Mouse (Mus musculus) spleen, adult 2 months (tissue): Measurements from ENCODE around the gene Wnt6. TPM values are rescaled to one million over a fixed set of nuclear protein-coding genes. Genes with fewer than 3 reads are reported as not detected.

ENCODE experiments used
- DNase-seq, 2 experiments: peaks; one replicate each; pipeline versions ENCODE4 v3.0.0 to v3.0.0-alpha.2; 2012 to 2021; ENCODE audit warnings: low spot score in 2 of 2, low read depth in 1 of 2
- H3K27ac ChIP-seq: fragments of 200-500 bp; 2 replicates; pipeline ENCODE4 v1.5.1; 2012; ENCODE audit warnings: low read length, inconsistent platforms; ENCODE audit not compliant: insufficient read depth
- H3K27me3 ChIP-seq: fragments of 200-500 bp; 2 replicates; pipeline ENCODE4 v1.6.1; 2012; ENCODE audit warnings: mild to moderate bottlenecking, moderate library complexity, low read length, inconsistent platforms; ENCODE audit not compliant: control insufficient read depth, insufficient read depth
- H3K36me3 ChIP-seq: fragments of 200-500 bp; 2 replicates; pipeline ENCODE4 v1.6.1; 2012; ENCODE audit warnings: mild to moderate bottlenecking, low read length, inconsistent platforms; ENCODE audit not compliant: control insufficient read depth, insufficient read depth
- H3K4me1 ChIP-seq: fragments of 200-500 bp; 2 replicates; pipeline ENCODE4 v1.6.1; 2011; ENCODE audit warnings: inconsistent platforms; ENCODE audit not compliant: control insufficient read depth, insufficient read depth, insufficient read length
- H3K4me3 ChIP-seq: fragments of 200-500 bp; 2 replicates; pipeline ENCODE4 v1.5.1; 2011; ENCODE audit warnings: mild to moderate bottlenecking, inconsistent platforms; ENCODE audit not compliant: insufficient read depth, insufficient read length; ENCODE audit errors: extremely low read depth
- CTCF ChIP-seq: fragments of 200-500 bp; IDR thresholded peaks from 2 replicates; pipeline ENCODE4 v1.5.1; 2011; ENCODE audit warnings: mild to moderate bottlenecking, inconsistent platforms; ENCODE audit not compliant: insufficient read depth, insufficient read length, insufficient replicate concordance; ENCODE audit errors: extremely low read depth
- POLR2A ChIP-seq: fragments of 200-500 bp; IDR thresholded peaks from 2 replicates; pipeline ENCODE4 v1.6.1; 2011; ENCODE audit warnings: low read depth, low read length, inconsistent platforms
- WGBS: fragments of 180-500 bp; shearing (Covaris S2); methylation state at CpG from one replicate; pipeline ENCODE4 v1.1.7; 2018; 5-methylcytosine and 5-hydroxymethylcytosine counted together
- polyA plus RNA-seq: library from polyadenylated mRNA; depleted of rRNA; stranded (reverse); fragments of >200 nt; gene quantifications from 2 replicates; pipeline ENCODE4 v1.2.3, GENCODE M21; 2012

The Wnt6 gene
- polyA plus RNA-seq, 1 experiment, result 2.0 TPM

DNA sequence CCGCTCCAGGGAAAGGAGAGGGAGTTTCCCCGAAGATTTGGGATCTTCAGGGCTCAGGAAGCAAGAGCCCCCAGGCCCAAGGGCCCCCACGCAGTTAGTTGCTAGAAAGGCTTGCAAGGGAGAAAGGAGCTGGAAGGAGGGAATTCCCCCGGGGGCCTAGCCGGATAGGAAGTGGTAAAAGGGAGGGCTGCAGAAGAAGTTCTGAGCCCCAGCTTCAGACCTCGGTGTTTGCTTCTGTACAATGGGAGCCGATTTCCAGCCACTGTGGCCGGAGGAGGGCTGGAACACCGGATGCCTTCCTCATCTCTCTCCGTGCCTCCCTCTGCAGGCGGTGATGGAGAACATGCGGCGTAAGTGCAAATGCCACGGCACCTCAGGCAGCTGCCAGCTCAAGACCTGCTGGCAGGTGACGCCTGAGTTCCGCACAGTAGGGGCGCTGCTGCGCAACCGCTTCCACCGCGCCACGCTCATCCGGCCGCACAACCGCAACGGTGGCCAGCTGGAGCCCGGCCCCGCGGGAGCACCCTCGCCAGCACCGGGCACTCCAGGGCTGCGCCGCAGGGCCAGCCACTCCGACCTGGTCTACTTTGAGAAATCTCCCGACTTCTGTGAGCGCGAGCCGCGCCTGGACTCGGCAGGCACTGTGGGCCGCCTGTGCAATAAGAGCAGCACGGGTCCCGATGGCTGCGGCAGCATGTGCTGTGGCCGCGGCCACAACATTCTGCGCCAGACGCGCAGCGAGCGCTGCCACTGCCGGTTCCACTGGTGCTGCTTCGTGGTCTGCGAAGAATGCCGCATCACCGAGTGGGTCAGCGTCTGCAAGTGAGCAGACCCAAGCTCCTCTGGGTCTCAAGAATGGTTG, 31.3 kb downstream of the Wnt6 start:
- WGBS, result 2% methylated on average over 57 of the region's 57 CpGs
- Histone ChIP-seq H3K27ac (no peak overlapping the region), H3K27me3 (peaks cover 14% of the 10 kb centered on the region), H3K36me3 (no peaks in the 10 kb centered on the region), H3K4me1 (peaks cover 50% of the 10 kb centered on the region), H3K4me3 (peak overlapping the region; percentile 44; the same call in 1 of the 2 replicates)
- DNase-seq, result peak; percentile 48 to 79
- TF ChIP-seq CTCF, result peak; percentile 46; the same call in 1 of the 2 replicates
- TF ChIP-seq POLR2A, result no peak

GRCm38 (mm10) chr1:74804211-74804870, 32.6 kb downstream of the Wnt6 start:
- DNase-seq, result no peak
- H3K27me3 ChIP-seq, result peaks cover 16% of the 10 kb centered on the region
- H3K4me1 ChIP-seq, result peaks cover 50% of the 10 kb centered on the region
- no peak overlapping the region for H3K27ac ChIP-seq
- H3K4me3 ChIP-seq, result no peak overlapping the region
- H3K36me3 ChIP-seq, result no peaks in the 10 kb centered on the region
- TF ChIP-seq CTCF (no peak), POLR2A (no peak)
- WGBS, result 27% methylated on average over 10 of the region's 10 CpGs

GRCm38 (mm10) chr1:74805340-74805835, 33.7 kb downstream of the Wnt6 start:
- DNase-seq, result no peak
- 36% methylated on average over 4 of the region's 4 CpGs for WGBS
- no peaks in the 10 kb centered on the region for H3K36me3 ChIP-seq
- peaks cover 16% of the 10 kb centered on the region for H3K27me3 ChIP-seq
- TF ChIP-seq POLR2A (no peak), CTCF (no peak)
- no peak overlapping the region for H3K27ac ChIP-seq
- peaks cover 48% of the 10 kb centered on the region for H3K4me1 ChIP-seq
- H3K4me3 ChIP-seq, result no peak overlapping the region

DNA sequence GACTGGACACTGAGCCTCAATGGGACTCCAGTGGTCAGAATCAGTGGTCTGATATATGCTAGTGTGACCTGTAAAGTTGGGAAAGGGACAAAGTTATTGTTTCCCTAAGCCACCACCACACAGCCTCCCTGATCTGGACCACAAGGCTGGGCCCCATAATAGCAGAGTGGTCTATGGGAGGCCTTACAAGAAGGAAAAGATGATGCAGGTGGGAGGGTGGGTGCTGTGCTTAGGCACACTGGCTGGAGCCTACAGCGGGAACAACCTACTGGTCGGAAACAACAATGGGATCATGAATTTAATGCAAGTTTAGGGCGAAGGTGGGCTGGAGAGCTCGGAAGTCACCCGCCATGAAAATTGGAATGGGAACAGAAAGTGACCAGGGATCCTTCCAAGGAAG, 34.2 kb downstream of the Wnt6 start:
- TF ChIP-seq POLR2A (no peak), CTCF (no peak)

DNA sequence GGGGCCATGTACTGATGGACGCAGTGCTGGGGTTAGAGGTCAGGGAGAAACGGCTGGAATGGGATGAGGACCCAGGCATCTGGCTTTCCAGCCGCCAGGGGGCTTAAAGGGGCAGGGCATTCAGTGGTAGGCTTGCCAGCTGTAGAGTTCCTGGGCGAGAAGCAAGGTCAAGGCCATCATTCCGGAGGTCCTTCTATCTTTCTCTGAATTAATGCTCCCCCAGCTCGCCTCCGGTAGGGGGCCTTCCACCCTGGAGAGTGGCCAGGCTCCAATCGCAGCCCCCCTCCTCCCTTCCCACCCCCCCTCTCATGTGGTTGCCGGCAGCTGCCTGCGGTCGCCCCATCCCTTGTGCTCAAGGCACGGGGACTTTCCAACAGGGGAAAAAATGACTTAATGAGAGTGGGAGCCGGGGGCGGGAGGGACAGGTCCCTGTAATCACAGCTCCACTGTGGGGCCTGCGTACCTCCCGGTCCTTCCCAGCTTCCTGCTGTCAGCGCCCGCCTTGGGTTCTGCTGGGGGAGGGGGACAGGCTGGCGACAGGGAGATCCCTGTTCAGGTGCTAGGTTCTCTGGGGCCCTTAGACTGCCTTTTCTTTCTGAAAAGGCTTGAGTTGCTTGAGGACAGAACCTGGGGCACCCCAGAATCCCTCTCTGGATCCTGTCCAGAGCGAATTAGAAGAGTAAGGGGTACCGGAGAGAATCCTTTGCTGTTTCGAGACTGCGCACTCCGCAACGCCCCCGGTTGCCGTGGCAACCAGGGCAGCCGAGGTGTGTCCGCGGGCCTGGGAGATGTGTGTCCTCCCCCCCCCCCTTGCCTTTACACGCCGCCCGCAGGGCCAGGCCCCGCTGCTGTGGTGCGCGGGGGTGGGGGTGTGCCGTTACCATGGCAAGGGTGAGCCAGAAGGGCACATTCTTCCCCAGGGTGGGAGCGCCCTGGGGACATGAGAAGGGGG, 34.9 kb downstream of the Wnt6 start:
- under 1% methylated on average over 37 of the region's 38 CpGs for WGBS
- Histone ChIP-seq H3K4me3 (peak overlapping the region; percentile 42; the same call in 1 of the 2 replicates), H3K4me1 (peaks cover 40% of the 10 kb centered on the region), H3K36me3 (no peaks in the 10 kb centered on the region), H3K27me3 (peaks cover 16% of the 10 kb centered on the region), H3K27ac (no peak overlapping the region)
- peak; percentile 43 to 52 for DNase-seq
- 0 out of 2 replicates have a peak, but pooled peaks have one; percentile 6 for TF ChIP-seq CTCF
- TF ChIP-seq POLR2A, result no peak

More for the DNA sequence above, 34.2 kb downstream of the Wnt6 start:
- H3K36me3 ChIP-seq, result no peaks in the 10 kb centered on the region
- H3K27me3 ChIP-seq, result peaks cover 16% of the 10 kb centered on the region
- H3K4me3 ChIP-seq, result no peak overlapping the region
- WGBS, result 23% methylated on average over 5 of the region's 5 CpGs
- peaks cover 44% of the 10 kb centered on the region for H3K4me1 ChIP-seq
- H3K27ac ChIP-seq, result no peak overlapping the region
- no peak for DNase-seq

DNA sequence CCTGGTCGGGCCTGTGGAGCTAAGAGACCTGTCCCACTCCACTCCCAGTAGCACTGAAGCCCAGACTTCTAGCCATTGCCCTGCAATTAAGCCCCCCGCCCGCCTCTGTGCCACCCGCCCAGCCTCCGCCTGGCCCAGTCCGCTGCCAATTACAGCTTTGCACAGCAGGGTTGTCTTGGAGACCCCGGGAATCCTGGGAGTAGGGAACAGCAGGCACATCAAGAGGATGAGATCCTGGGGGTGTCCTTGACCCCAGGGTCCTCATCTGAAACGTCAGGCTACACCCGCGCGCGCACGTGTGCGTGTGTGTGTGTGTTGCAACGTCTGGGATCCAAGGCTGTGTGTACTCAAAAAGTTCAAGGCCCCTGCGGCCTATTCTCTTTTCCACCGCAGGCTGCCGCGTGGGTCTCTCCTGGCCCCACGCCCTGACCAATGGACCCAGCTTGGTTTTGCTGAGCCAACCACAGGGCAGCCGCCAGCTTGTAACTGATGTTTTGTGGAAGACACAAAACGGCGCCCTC, 35.9 kb downstream of the Wnt6 start:
- no peak overlapping the region for H3K4me3 ChIP-seq
- H3K27me3 ChIP-seq, result peaks cover 16% of the 10 kb centered on the region
- TF ChIP-seq POLR2A, result no peak
- no peak for TF ChIP-seq CTCF
- H3K4me1 ChIP-seq, result peaks cover 34% of the 10 kb centered on the region
- no peaks in the 10 kb centered on the region for H3K36me3 ChIP-seq
- no peak overlapping the region for H3K27ac ChIP-seq
- 19% methylated on average over 23 of the region's 23 CpGs for WGBS
- no peak for DNase-seq
